Mouse (Mus musculus) embryonic facial prominence, embryonic 11.5 days (tissue): ENCODE data around the gene Kcnk6. TPM values are rescaled to one million over a fixed set of nuclear protein-coding genes. Genes with fewer than 3 reads are reported as not detected.

ENCODE experiments used
- ATAC-seq: fragments of 200-750 bp; cut with Nextera tagmentation; replicated peaks from 2 replicates; pipeline ENCODE4 v1.8.0; 2017; ENCODE audit warnings: low read depth; ENCODE audit not compliant: insufficient number of reproducible peaks, low FRiP score, low TSS enrichment
- DNase-seq: peaks from one replicate; pipeline ENCODE4 v3.0.0-alpha.2; 2015; ENCODE audit warnings: low spot score
- H3K27ac ChIP-seq: fragments of 300-500 bp; sonication (generic); replicated peaks from 2 replicates; pipeline ENCODE4 v1.5.1; 2014; ENCODE audit warnings: mild to moderate bottlenecking, low read depth, low read length, control low read depth
- H3K27me3 ChIP-seq: fragments of 300-500 bp; sonication (generic); 2 replicates; pipeline ENCODE4 v1.6.1; 2014; ENCODE audit warnings: mild to moderate bottlenecking, low read length, moderate library complexity, mixed read lengths; ENCODE audit not compliant: control insufficient read depth, insufficient read depth
- H3K36me3 ChIP-seq: fragments of 300-500 bp; sonication (generic); replicated peaks from 2 replicates; pipeline ENCODE4 v1.6.1; 2014; ENCODE audit warnings: low read depth, mild to moderate bottlenecking, low read length, moderate library complexity, mixed read lengths; ENCODE audit not compliant: control insufficient read depth, insufficient read depth
- H3K4me1 ChIP-seq: fragments of 300-500 bp; sonication (generic); 2 replicates; pipeline ENCODE4 v1.6.1; 2014; ENCODE audit warnings: low read length, mixed read lengths; ENCODE audit not compliant: control insufficient read depth, insufficient read depth
- H3K4me2 ChIP-seq: fragments of 300-500 bp; sonication (generic); 2 replicates; pipeline ENCODE4 v1.6.1; 2014; ENCODE audit warnings: low read depth, mild to moderate bottlenecking, control low read depth, low read length, moderate library complexity
- H3K4me3 ChIP-seq: fragments of 300-500 bp; sonication (generic); 2 replicates; pipeline ENCODE4 v1.5.1; 2014; ENCODE audit warnings: low read depth, low read length, control low read depth
- H3K9ac ChIP-seq: fragments of 300-500 bp; sonication (generic); replicated peaks from 2 replicates; pipeline ENCODE4 v1.6.1; 2014; ENCODE audit warnings: mild to moderate bottlenecking, control low read depth, low read length
- H3K9me3 ChIP-seq: fragments of 300-500 bp; sonication (generic); replicated peaks from 2 replicates; pipeline ENCODE4 v1.6.1; 2016; ENCODE audit warnings: mild to moderate bottlenecking, low read length, inconsistent platforms, mixed read lengths; ENCODE audit not compliant: control insufficient read depth
- WGBS: fragments of 180-500 bp; shearing (Covaris S2); extraction: QIAGEN DNeasy Blood & Tissue Kit; methylation state at CpG from one replicate; pipeline ENCODE4 v1.1.7; 2014; 5-methylcytosine and 5-hydroxymethylcytosine counted together
- polyA plus RNA-seq: library from polyadenylated mRNA; unstranded; fragments of >200 nt; fragmentation: Nextera tagmentation; extraction: Ambion mirVana; gene quantifications from 2 replicates; pipeline ENCODE4 v1.2.1, GENCODE M21; 2014

Gene Kcnk6
- polyA plus RNA-seq, 1 experiment from 2014 or later = 0.45 TPM

DNA sequence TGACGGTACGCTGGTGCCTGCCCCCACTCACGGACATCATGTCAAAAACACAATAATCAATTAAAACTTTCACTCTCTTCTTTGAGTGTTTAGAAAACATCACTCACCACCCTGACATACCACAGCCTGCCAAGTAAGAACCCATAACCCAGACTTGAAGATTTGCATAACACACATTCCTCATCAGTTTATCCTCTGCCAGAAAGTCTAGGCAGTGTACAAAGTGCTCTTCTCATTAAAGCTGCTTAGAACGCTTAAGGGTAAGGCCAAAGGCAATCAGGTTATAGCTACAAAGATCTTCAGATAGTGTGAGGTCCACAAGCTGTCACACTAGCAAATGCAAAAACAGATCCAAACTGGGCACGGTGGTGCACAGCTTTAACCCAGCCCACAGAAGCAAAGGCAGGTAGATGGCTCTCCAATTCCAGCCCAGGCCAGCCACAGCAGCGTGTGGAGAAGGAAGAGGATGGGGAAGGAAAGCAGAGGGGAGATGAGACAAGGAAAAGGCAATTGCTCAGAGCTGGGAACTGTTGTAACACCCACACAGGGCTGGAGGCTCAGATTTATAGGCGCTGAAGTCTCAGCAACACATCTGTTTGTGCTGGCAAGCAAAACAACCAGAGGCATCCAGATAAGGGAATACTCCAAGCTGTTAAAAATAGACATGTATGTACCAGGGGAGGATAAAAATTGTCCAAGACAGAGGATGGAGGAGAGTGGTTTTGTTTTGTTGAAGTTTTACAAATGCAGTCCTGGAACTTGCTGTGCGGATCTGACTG lies 39.6 kb upstream of the Kcnk6 start:
- Histone ChIP-seq H3K4me3 (no peak overlapping the region), H3K9ac (no peak overlapping the region), H3K27me3 (no peaks in the 10 kb centered on the region), H3K36me3 (no peaks in the 10 kb centered on the region), H3K9me3 (no peaks in the 10 kb centered on the region), H3K4me2 (no peak overlapping the region), H3K4me1 (no peaks in the 10 kb centered on the region), H3K27ac (no peak overlapping the region)
- WGBS = 75% methylated on average over 8 of the region's 8 CpGs
- DNase-seq (no peak), ATAC-seq (no peak)

DNA sequence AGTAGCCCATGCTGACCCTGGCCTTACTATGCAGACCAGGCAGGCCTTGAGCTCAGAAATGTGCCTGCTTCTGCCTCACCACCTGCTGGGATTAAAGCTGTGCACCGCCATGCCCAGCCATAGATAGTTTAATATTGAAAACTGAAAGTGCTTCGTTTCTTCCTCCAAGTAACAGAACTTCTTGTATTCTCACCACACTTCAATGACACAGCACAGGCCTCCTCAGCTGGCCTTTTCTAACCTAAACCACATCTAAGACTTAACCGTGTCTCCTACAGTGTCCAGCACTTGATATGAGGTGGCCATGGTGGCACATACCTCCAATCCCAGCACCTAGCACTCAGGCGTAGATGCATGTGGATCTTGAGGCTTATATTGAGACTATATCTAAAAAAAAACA lies 38.1 kb upstream of the Kcnk6 start:
- Histone ChIP-seq H3K9me3 (no peaks in the 10 kb centered on the region), H3K27ac (no peak overlapping the region), H3K36me3 (no peaks in the 10 kb centered on the region), H3K4me3 (no peak overlapping the region), H3K4me1 (no peaks in the 10 kb centered on the region; the same call in 1 of the 2 replicates), H3K9ac (no peak overlapping the region), H3K4me2 (no peak overlapping the region), H3K27me3 (no peaks in the 10 kb centered on the region)
- DNase-seq (no peak), ATAC-seq (no peak)
- WGBS = 85% methylated on average over 4 of the region's 4 CpGs

DNA sequence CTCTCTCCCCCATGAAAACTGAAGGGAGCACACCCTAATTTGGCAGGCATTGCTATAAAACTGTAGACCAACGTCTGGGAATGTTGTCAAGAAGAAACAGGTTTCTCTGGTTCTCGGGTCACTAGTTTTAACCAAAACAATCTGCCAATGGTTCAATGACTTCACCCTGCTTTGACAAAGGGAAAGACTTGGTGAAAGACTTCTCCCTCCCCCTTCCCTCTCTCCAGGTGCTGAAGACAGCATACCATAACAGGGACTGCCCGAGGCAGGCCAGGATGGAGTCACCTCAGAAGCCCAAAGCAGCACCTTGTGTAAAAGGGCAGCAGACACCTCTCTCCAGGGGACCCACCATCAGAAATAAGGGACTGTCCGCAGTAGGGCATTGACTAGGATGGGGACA lies 34.6 kb upstream of the Kcnk6 start:
- no peaks in the 10 kb centered on the region for H3K36me3 ChIP-seq
- H3K4me3 ChIP-seq = no peak overlapping the region
- H3K4me1 ChIP-seq = no peaks in the 10 kb centered on the region; the same call in 1 of the 2 replicates
- no peak for ATAC-seq
- 53% methylated on average over 4 of the region's 4 CpGs for WGBS
- H3K9ac ChIP-seq = no peak overlapping the region
- no peaks in the 10 kb centered on the region for H3K27me3 ChIP-seq
- H3K9me3 ChIP-seq = no peaks in the 10 kb centered on the region
- H3K27ac ChIP-seq = no peak overlapping the region
- H3K4me2 ChIP-seq = no peak overlapping the region
- peak; percentile 53 for DNase-seq

DNA sequence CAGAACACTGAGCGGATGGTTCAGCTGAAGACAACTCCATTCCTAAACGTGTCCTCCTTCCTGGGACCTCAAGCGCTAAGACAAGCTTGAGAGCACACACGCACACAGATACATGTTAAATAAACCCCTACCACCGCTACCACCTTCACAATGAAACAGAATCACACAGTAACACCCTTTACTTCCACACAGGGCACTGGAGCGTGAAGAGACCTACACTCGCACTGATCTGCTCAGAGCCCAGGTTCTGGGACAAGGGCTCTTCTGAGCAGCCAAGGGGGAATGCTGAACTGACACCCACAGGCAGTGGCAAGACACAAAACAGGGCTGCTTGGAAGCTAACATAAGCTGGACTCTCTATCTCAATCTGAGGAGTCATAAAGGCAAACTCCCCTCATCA lies 33.3 kb upstream of the Kcnk6 start:
- H3K9ac ChIP-seq = no peak overlapping the region
- no peak overlapping the region for H3K27ac ChIP-seq
- DNase-seq (no peak), ATAC-seq (no peak)
- H3K4me1 ChIP-seq = no peaks in the 10 kb centered on the region; the same call in 1 of the 2 replicates
- WGBS = 78% methylated on average over 7 of the region's 7 CpGs
- H3K4me2 ChIP-seq = no peak overlapping the region
- no peaks in the 10 kb centered on the region for H3K36me3 ChIP-seq
- no peaks in the 10 kb centered on the region for H3K27me3 ChIP-seq
- no peaks in the 10 kb centered on the region for H3K9me3 ChIP-seq
- H3K4me3 ChIP-seq = no peak overlapping the region

DNA sequence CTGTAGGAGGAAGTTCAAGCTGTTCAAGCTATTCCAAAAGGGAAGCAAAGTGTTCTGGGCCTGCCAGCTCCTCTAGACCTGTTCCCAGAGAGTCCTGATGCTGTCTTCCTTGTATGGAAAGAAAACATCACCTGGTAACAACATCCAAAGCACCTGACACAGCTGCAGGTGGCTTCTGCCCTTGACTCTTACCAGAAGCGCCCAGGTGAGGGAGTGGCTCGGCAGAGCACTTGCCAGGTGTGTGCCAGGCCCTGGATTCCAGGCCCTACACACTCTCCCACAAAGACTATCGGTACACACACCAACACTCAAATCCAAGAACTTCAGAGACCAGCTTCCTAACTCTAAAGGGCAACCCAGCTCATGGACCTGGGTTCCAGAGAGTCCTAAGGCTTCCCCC lies 31.5 kb upstream of the Kcnk6 start:
- Histone ChIP-seq H3K4me2 (no peak overlapping the region), H3K36me3 (no peaks in the 10 kb centered on the region), H3K27me3 (no peaks in the 10 kb centered on the region), H3K9me3 (no peaks in the 10 kb centered on the region), H3K4me3 (no peak overlapping the region), H3K9ac (no peak overlapping the region), H3K27ac (no peak overlapping the region), H3K4me1 (peaks cover 7% of the 10 kb centered on the region; the same call in 1 of the 2 replicates)
- DNase-seq (no peak), ATAC-seq (no peak)
- WGBS = 97% methylated on average over 3 of the region's 3 CpGs

DNA sequence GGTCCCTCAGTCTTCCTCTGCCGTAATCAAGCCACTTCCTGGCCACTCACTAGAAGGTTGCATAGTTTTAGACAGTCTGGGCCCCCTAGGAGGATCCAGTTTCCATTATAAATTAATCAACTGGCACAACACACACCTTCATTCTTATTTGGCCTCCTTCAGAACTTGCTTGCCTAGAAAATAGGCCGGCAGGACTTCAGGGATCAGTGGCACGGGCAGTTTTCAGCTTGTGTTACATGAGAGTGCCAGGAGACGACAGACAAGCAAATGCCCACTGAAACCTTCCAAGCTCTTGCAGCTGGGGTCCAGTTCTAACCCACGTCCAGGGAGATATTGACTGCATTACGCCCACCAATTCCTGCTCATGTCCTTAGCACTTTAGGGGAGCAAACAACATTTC lies 29.8 kb upstream of the Kcnk6 start:
- no peak overlapping the region for H3K9ac ChIP-seq
- H3K27me3 ChIP-seq = no peaks in the 10 kb centered on the region
- 69% methylated on average over 6 of the region's 6 CpGs for WGBS
- H3K4me2 ChIP-seq = no peak overlapping the region
- no peak for DNase-seq
- no peak overlapping the region for H3K4me3 ChIP-seq
- H3K36me3 ChIP-seq = no peaks in the 10 kb centered on the region
- H3K4me1 ChIP-seq = peaks cover 7% of the 10 kb centered on the region; the same call in 1 of the 2 replicates
- no peak for ATAC-seq
- no peaks in the 10 kb centered on the region for H3K9me3 ChIP-seq
- no peak overlapping the region for H3K27ac ChIP-seq

DNA sequence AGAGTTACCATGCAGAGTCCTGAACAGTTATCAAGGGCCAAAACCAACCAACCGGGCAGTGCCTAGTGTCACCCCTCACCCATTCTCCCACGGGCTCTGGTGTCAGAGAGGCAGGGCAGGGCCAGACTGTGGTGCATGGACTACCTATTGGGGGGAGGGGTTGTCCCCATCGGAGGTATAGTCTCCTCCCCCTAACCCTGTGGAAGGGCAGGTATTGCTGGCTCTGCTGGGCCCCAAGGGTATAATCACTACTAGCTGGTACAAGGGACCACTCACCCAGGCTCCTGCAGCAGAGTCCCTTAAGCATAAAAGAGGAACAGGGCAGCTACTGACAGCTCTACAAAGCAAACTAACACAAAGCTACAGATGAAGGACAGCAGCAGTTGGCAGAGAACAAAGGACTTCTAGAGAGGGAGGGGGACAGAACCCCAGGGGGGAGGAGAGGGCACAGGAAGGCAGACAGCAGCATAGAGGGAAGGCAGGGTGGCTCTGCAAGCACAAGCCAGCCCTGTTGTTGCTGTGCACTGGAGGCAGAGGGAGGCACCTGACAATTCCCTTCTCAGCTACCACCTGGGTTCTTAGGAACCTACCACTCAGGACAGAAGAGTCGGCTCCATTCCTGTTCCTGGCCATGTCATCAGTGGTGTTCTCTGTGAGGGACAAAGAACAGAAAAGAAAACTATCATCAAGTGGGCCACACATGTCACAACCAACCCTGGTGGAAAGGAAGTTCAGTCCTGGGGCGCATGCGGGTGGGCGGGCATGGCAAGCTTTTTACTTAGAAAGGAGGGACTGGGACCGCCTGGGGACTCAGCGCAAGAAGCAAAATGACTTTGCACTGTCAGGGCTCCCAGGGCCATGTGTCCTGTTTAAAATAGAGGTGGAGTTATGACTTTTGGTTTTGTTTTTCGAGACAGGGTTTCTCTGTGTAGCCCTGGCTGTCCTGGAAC lies 27.7 kb upstream of the Kcnk6 start:
- no peak overlapping the region for H3K4me3 ChIP-seq
- no peaks in the 10 kb centered on the region for H3K36me3 ChIP-seq
- H3K4me2 ChIP-seq = peak overlapping the region; percentile 7; the same call in 1 of the 2 replicates
- H3K9me3 ChIP-seq = no peaks in the 10 kb centered on the region
- DNase-seq (no peak), ATAC-seq (peak; percentile 63)
- WGBS = 73% methylated on average over 10 of the region's 10 CpGs
- H3K4me1 ChIP-seq = 0 out of 2 replicates have a peak, but pooled peaks cover 7% of the 10 kb centered on the region
- no peaks in the 10 kb centered on the region for H3K27me3 ChIP-seq
- no peak overlapping the region for H3K9ac ChIP-seq
- H3K27ac ChIP-seq = no peak overlapping the region

DNA sequence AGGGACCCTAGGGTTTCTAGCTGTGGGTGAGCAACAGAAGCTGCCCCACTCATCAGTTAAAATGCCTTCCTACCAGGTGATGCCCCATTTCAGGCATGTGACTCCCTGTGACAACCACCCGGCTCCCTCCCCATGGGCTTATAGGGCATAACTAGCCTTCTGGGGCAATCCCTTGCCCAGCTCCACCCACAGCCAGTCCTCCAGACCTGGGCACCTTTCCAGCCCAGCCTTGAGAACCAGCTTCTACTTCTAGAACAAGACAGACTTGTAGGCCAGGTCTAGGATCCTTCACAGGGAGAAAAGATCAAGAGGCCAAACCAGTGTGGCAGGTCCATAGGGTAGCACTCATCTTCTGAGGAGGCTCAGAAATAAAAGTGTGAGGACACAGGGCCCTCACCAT lies 25.1 kb upstream of the Kcnk6 start:
- Histone ChIP-seq H3K27me3 (no peaks in the 10 kb centered on the region), H3K4me1 (0 out of 2 replicates have a peak, but pooled peaks cover 7% of the 10 kb centered on the region), H3K27ac (no peak overlapping the region), H3K36me3 (no peaks in the 10 kb centered on the region), H3K9me3 (no peaks in the 10 kb centered on the region), H3K4me2 (no peak overlapping the region), H3K9ac (no peak overlapping the region), H3K4me3 (no peak overlapping the region)
- no peak for DNase-seq
- no peak for ATAC-seq
- 86% methylated on average over 1 of the region's 1 CpGs for WGBS
